Mouse (Mus musculus) embryo, embryonic 11 days (tissue): ENCODE measurements at regions not wholly inside any gene's neighbourhood (a gene's known extent, or its start where the extent isn't known, plus 50 kb on each side); places are given as distances from the start of the nearest gene placed in this dataset.
A peak's percentile ranks its signal among the peaks of the same experiment; 100 is the strongest.

Source experiments
- DNase-seq: peaks from one replicate; pipeline ENCODE4 v3.0.0-alpha.2; 2015

- DNase-seq: peak; percentile 4
Measured at GRCm38 (mm10) chrX:56276348-56276747, 63.7 kb upstream of the Gm773 start.

DNA sequence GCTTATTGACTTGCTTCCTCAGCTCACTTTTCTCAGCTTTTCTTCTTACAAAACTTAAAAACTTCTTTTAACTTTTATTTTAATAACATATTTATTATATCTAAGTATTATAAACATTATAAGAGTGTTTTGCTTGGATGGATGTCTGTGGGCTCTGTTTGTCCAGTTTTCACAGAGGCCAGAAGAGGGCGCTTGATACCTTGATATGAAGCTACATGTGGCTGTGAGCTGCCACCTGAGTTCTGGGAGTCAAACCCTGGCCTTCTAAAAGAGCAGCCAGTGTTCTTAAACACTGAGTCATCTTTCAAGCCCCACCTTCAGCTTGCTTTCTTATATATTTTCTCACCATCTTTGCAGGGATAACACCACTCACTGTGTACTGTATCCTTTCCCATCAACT, 61.5 kb upstream of the Gm773 start:
- DNase-seq: peak; percentile 51

DNA sequence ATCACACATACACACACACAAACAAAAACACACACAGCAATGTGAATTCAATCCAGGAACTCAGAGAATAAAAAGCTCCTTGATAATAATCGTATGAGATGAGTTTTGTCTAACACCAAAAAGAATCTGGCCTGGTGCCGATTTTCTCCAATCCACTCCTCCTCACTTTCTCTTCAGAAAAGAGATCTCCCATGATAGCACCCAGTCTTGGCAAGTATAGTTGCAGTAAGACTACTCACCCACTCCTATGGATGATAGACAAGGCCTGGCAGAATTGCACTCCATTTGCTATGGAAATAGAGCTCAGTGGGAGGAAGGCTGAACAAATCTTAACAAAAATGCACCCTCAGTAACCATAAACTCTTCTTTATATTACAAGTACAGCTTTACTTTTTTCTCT, 57.0 kb upstream of the Gm773 start:
- DNase-seq: no peak
